Comparison of ENCODE assay signal across 17 mouse cellular contexts in genomic region chr14:25866832-25867231, GRCm38 (mm10). TPM values are rescaled to one million over a fixed set of nuclear protein-coding genes. Genes with fewer than 3 reads are reported as not detected.
A peak's percentile ranks its signal among the peaks of the same experiment; 100 is the strongest.
DNase-seq lines count a peak whose midpoint lies in the region; ATAC-seq and TF ChIP-seq lines count a peak whose summit lies in the region.
"Had no signal": no experiment of that assay in that cellular context is flagged by ENCODE, and none has a peak within 500 bp of the region (broad histone marks: within the 10 kb centered on the region; RNA-seq: fewer than 3 reads in every experiment).

No protein-coding gene starts in this region.

- intact Hi-C loops in heart, adult 2 months (cut with DNase I) = no loop called here

- H3K27ac ChIP-seq in heart, adult 2 months = peak overlapping the region; percentile 65
- H3K27ac ChIP-seq in heart, embryonic 12.5 days (ENCODE audit: poor library complexity, severe bottlenecking) = no peak overlapping the region
- H3K27ac ChIP-seq in forebrain, embryonic 11.5 days (ENCODE audit: low read depth, low read length) = no peak overlapping the region
- H3K27ac ChIP-seq: liver, embryonic 15.5 days; midbrain, embryonic 13.5 days had no signal

- peaks cover 5% of the 10 kb centered on the region for H3K36me3 ChIP-seq in heart, adult 2 months (ENCODE audit: control insufficient read depth, insufficient read depth, low read length)
- H3K36me3 ChIP-seq in heart, embryonic 12.5 days = no peaks in the 10 kb centered on the region
- peaks cover 41% of the 10 kb centered on the region for H3K36me3 ChIP-seq in E14TG2a.4 (ENCODE audit: insufficient read depth, low read length)
- H3K36me3 ChIP-seq in forebrain, embryonic 11.5 days (ENCODE audit: control insufficient read depth, insufficient read depth, low read length) = no peaks in the 10 kb centered on the region
- H3K36me3 ChIP-seq: liver, embryonic 15.5 days; midbrain, embryonic 13.5 days had no signal

- no peak for TF ChIP-seq CTCF in heart, adult 2 months (IDR thresholded peaks at IDR 0.05)
- TF ChIP-seq CTCF in E14TG2a.4 (conservative IDR thresholded peaks at IDR 0.05; ENCODE audit: low read length) = no peak

- no peak overlapping the region for H3K4me3 ChIP-seq in heart, adult 2 months
- H3K4me3 ChIP-seq in heart, embryonic 12.5 days = no peak overlapping the region
- H3K4me3 ChIP-seq in E14TG2a.4 (replicated peaks; ENCODE audit: low read length) = 0 out of 2 replicates have a peak overlapping the region, but pooled peaks have one; percentile 10
- H3K4me3 ChIP-seq in forebrain, embryonic 11.5 days (ENCODE audit: low read depth, low read length) = no peak overlapping the region
- H3K4me3 ChIP-seq: liver, embryonic 15.5 days; midbrain, embryonic 13.5 days had no signal

- DNase-seq in heart, adult 2 months = peak; percentile 61 to 65
- DNase-seq in adrenal gland, postnatal 25 days = peak; percentile 59
- peak; percentile 41 for DNase-seq in heart, postnatal 4 days
- DNase-seq in thymus, postnatal 0 days (ENCODE audit: low spot score) = no peak
- DNase-seq in forebrain, embryonic 11.5 days (ENCODE audit: low spot score) = no peak
- DNase-seq: cerebellum, adult 11 months; left cerebral cortex, postnatal 4 days; lung, postnatal 36 days; thymus, postnatal 25 days had no signal

- H3K79me2 ChIP-seq in heart, adult 2 months (replicated peaks; ENCODE audit: control insufficient read depth, insufficient read depth, low read length) = peaks cover 3% of the 10 kb centered on the region; the same call in 1 of the 2 replicates

- peak overlapping the region; percentile 9; the same call in 1 of the 2 replicates for H3K9ac ChIP-seq in heart, adult 2 months (ENCODE audit: low read depth, low read length)
- no peak overlapping the region for H3K9ac ChIP-seq in heart, embryonic 12.5 days
- no peak overlapping the region for H3K9ac ChIP-seq in forebrain, embryonic 11.5 days (ENCODE audit: low read length)
- H3K9ac ChIP-seq: liver, embryonic 15.5 days; midbrain, embryonic 13.5 days had no signal

- 10% methylated on average over 11 of the region's 11 CpGs for WGBS in heart, adult 2 months
- WGBS in heart, embryonic 12.5 days = 76% methylated on average over 11 of the region's 11 CpGs
- WGBS in forebrain, embryonic 11.5 days = 81% methylated on average over 11 of the region's 11 CpGs

- peaks cover 37% of the 10 kb centered on the region for H3K4me1 ChIP-seq in heart, adult 2 months (ENCODE audit: control insufficient read depth, insufficient read depth, low read length)
- peaks cover 27% of the 10 kb centered on the region for H3K4me1 ChIP-seq in heart, embryonic 12.5 days (replicated peaks)
- H3K4me1 ChIP-seq in E14TG2a.4 (replicated peaks; ENCODE audit: low read depth, low read length) = peaks cover 89% of the 10 kb centered on the region
- no peaks in the 10 kb centered on the region for H3K4me1 ChIP-seq in forebrain, embryonic 11.5 days (replicated peaks; ENCODE audit: control insufficient read depth, insufficient read depth, low read length)
- H3K4me1 ChIP-seq: midbrain, embryonic 13.5 days had no signal

- no peaks in the 10 kb centered on the region for H3K9me3 ChIP-seq in heart, embryonic 12.5 days (replicated peaks)
- no peaks in the 10 kb centered on the region for H3K9me3 ChIP-seq in E14TG2a.4 (ENCODE audit: low read length)
- no peaks in the 10 kb centered on the region for H3K9me3 ChIP-seq in forebrain, embryonic 11.5 days (ENCODE audit: control insufficient read depth, low read length)
- H3K9me3 ChIP-seq: liver, embryonic 15.5 days; midbrain, embryonic 13.5 days had no signal

- TF ChIP-seq EP300 in heart, adult 2 months (IDR thresholded peaks at IDR 0.05; ENCODE audit: insufficient read depth, low read depth, low read length) = no peak

- no peaks in the 10 kb centered on the region for H3K27me3 ChIP-seq in heart, adult 2 months (ENCODE audit: control insufficient read depth, insufficient read depth, low read length)
- H3K27me3 ChIP-seq in heart, embryonic 12.5 days (replicated peaks) = no peaks in the 10 kb centered on the region
- no peaks in the 10 kb centered on the region for H3K27me3 ChIP-seq in E14TG2a.4 (ENCODE audit: insufficient read depth, low read length)
- no peaks in the 10 kb centered on the region for H3K27me3 ChIP-seq in forebrain, embryonic 11.5 days (ENCODE audit: control insufficient read depth, insufficient read depth, low read length)
- H3K27me3 ChIP-seq: liver, embryonic 15.5 days; midbrain, embryonic 13.5 days had no signal

- no peak for TF ChIP-seq POLR2A in heart, adult 2 months (IDR thresholded peaks at IDR 0.05; ENCODE audit: insufficient read depth, low read depth, low read length)

- no peak overlapping the region for H3K4me2 ChIP-seq in heart, embryonic 12.5 days
- no peak overlapping the region for H3K4me2 ChIP-seq in forebrain, embryonic 11.5 days (ENCODE audit: low read depth, low read length, severe bottlenecking)
- H3K4me2 ChIP-seq: liver, embryonic 15.5 days; midbrain, embryonic 13.5 days had no signal

- no peak for ATAC-seq in heart, embryonic 12.5 days (ENCODE audit: insufficient number of reproducible peaks, low FRiP score)
- ATAC-seq in granulocyte monocyte progenitor cell, adult 5-6 weeks (replicated peaks; ENCODE audit: poor library complexity, severe bottlenecking) = no peak
- ATAC-seq in forebrain, embryonic 11.5 days (replicated peaks; ENCODE audit: low FRiP score) = no peak
- ATAC-seq: midbrain, embryonic 13.5 days had no signal

RNA-seq across cellular contexts. Expression of gene Anxa11, which starts 24.9 kb away (rescaled TPM):
- total RNA-seq in heart, adult 2 months (2021) = 10 to 100 TPM; 77.9 to 82.4 TPM
- polyA plus RNA-seq in heart, adult 2 months (2012; rRNA removed) = 74.0 and 90.3 TPM in 2 replicates
- polyA plus RNA-seq in heart, embryonic 12.5 days (2016; fragmentation: Nextera tagmentation; extraction: Ambion mirVana) = 23.5 and 24.1 TPM in 2 replicates
- total RNA-seq in adrenal gland, postnatal 25 days (2021) = 70.1 and 72.0 TPM in 2 replicates
- 10 to 100 TPM; 69.8 to 72.3 TPM for total RNA-seq in heart, postnatal 4 days (2021)
- polyA plus RNA-seq in thymus, postnatal 0 days (2015; fragmentation: Nextera tagmentation; extraction: Ambion mirVana) = 48.4 and 49.0 TPM in 2 replicates
- 39.6 and 41.1 TPM in 2 replicates for total RNA-seq in granulocyte monocyte progenitor cell, adult 5-6 weeks (2014; fragmentation: Nextera tagmentation)
- 7.2 and 9.7 TPM in 2 replicates for total RNA-seq in granulocyte monocyte progenitor cell, adult 5-6 weeks (2017)
- polyA plus RNA-seq in forebrain, embryonic 11.5 days (2014; fragmentation: Nextera tagmentation; extraction: Ambion mirVana) = 3.6 and 5.0 TPM in 2 replicates

RNA-seq across cellular contexts. Expression of gene Plac9a, which starts 36.1 kb away (rescaled TPM):
- total RNA-seq in heart, adult 2 months (2021) = 1 to 10 TPM; 1.6 to 3.4 TPM
- 4.1 and 7.6 TPM in 2 replicates for polyA plus RNA-seq in heart, adult 2 months (2012; rRNA removed)
- not detected in 2 replicates for polyA plus RNA-seq in heart, embryonic 12.5 days (2016; fragmentation: Nextera tagmentation; extraction: Ambion mirVana)
- total RNA-seq in adrenal gland, postnatal 25 days (2021) = 1.3 and 2.8 TPM in 2 replicates
- total RNA-seq in heart, postnatal 4 days (2021) = 1 to 10 TPM; 1.0 to 3.2 TPM
- polyA plus RNA-seq in thymus, postnatal 0 days (2015; fragmentation: Nextera tagmentation; extraction: Ambion mirVana) = not detected in 2 replicates
- not detected in 2 replicates for total RNA-seq in granulocyte monocyte progenitor cell, adult 5-6 weeks (2014; fragmentation: Nextera tagmentation)
- total RNA-seq in granulocyte monocyte progenitor cell, adult 5-6 weeks (2017) = not detected in 2 replicates
- not detected in 2 replicates for polyA plus RNA-seq in forebrain, embryonic 11.5 days (2014; fragmentation: Nextera tagmentation; extraction: Ambion mirVana)
- total RNA-seq: hematopoietic stem cell, adult 5-6 weeks had no signal
- polyA plus RNA-seq: intestine, embryonic 14.5 days; midbrain, embryonic 13.5 days; neural tube, embryonic 11.5 days had no signal

Comparison
In these comparisons a context has a peak if more than half of its experiments do, and no peak if none do; other contexts are left out.
1. DNase-seq: peak in heart, adult 2 months (2 of 2), adrenal gland, postnatal 25 days (single experiment) and heart, postnatal 4 days (single experiment); none in thymus, postnatal 0 days (single experiment) and forebrain, embryonic 11.5 days (single experiment).